Mouse (Mus musculus): Measurements from ENCODE around the gene Sh3bp1. TPM values are rescaled to one million over a fixed set of nuclear protein-coding genes. Genes with fewer than 3 reads are reported as not detected.

Sh3bp1 gene
- polyA plus RNA-seq, 1 experiment from 2014 or later: 14.2 TPM

GRCm38 (mm10) chr15:78927788-78928457, 28.4 kb downstream of the Sh3bp1 start:
- Histone ChIP-seq H3K4me1 (ENCODE audit: control insufficient read depth, low read depth, low read length) (peaks cover 63% of the 10 kb centered on the region), H3K4me2 (ENCODE audit: low read depth, low read length) (peak overlapping the region; percentile 95), H3K27ac (ENCODE audit: low read length) (peak overlapping the region; percentile 75), H3K9ac (ENCODE audit: low read depth, low read length) (peak overlapping the region; percentile 66), H3K27me3 (ENCODE audit: control insufficient read depth, insufficient read depth, low read depth, low read length) (no peaks in the 10 kb centered on the region), H3K4me3 (ENCODE audit: low read depth, low read length) (peak overlapping the region; percentile 63), H3K36me3 (ENCODE audit: control insufficient read depth, insufficient read depth) (no peaks in the 10 kb centered on the region; the same call in 1 of the 2 replicates), H3K9me3 (replicated peaks; ENCODE audit: control insufficient read depth, low read length) (no peaks in the 10 kb centered on the region)
- peak; percentile 5; the same call in 1 of the 2 replicates for ATAC-seq (ENCODE audit: low read depth)
- WGBS (ENCODE audit: insufficient replicate concordance): under 1% methylated on average over 31 of the region's 35 CpGs

GRCm38 (mm10) chr15:78928539-78928938, 29.0 kb downstream of the Sh3bp1 start:
- no peak overlapping the region for H3K9ac ChIP-seq (ENCODE audit: low read depth, low read length)
- peaks cover 57% of the 10 kb centered on the region for H3K4me1 ChIP-seq (ENCODE audit: control insufficient read depth, low read depth, low read length)
- no peak for ATAC-seq (ENCODE audit: low read depth)
- H3K27ac ChIP-seq (ENCODE audit: low read length): peak overlapping the region; percentile 56
- no peaks in the 10 kb centered on the region; the same call in 1 of the 2 replicates for H3K36me3 ChIP-seq (ENCODE audit: control insufficient read depth, insufficient read depth)
- no peaks in the 10 kb centered on the region for H3K27me3 ChIP-seq (ENCODE audit: control insufficient read depth, insufficient read depth, low read depth, low read length)
- H3K4me3 ChIP-seq (ENCODE audit: low read depth, low read length): peak overlapping the region; percentile 63
- H3K9me3 ChIP-seq (replicated peaks; ENCODE audit: control insufficient read depth, low read length): no peaks in the 10 kb centered on the region
- 43% methylated on average over 8 of the region's 8 CpGs for WGBS (ENCODE audit: insufficient replicate concordance)
- peak overlapping the region; percentile 95 for H3K4me2 ChIP-seq (ENCODE audit: low read depth, low read length)

GRCm38 (mm10) chr15:78930192-78930706, 30.7 kb downstream of the Sh3bp1 start:
- no peak for ATAC-seq (ENCODE audit: low read depth)
- Histone ChIP-seq H3K36me3 (ENCODE audit: control insufficient read depth, insufficient read depth) (no peaks in the 10 kb centered on the region; the same call in 1 of the 2 replicates), H3K27me3 (ENCODE audit: control insufficient read depth, insufficient read depth, low read depth, low read length) (no peaks in the 10 kb centered on the region), H3K9me3 (replicated peaks; ENCODE audit: control insufficient read depth, low read length) (no peaks in the 10 kb centered on the region), H3K4me1 (ENCODE audit: control insufficient read depth, low read depth, low read length) (peaks cover 45% of the 10 kb centered on the region), H3K4me3 (ENCODE audit: low read depth, low read length) (no peak overlapping the region), H3K27ac (ENCODE audit: low read length) (0 out of 2 replicates have a peak overlapping the region, but pooled peaks have one; percentile 2), H3K4me2 (ENCODE audit: low read depth, low read length) (no peak overlapping the region), H3K9ac (ENCODE audit: low read depth, low read length) (no peak overlapping the region)
- 81% methylated on average over 6 of the region's 6 CpGs for WGBS (ENCODE audit: insufficient replicate concordance)

- Histone ChIP-seq H3K27ac (ENCODE audit: low read length) (peak overlapping the region; percentile 35; the same call in 1 of the 2 replicates), H3K9ac (ENCODE audit: low read depth, low read length) (no peak overlapping the region), H3K4me2 (ENCODE audit: low read depth, low read length) (no peak overlapping the region), H3K36me3 (ENCODE audit: control insufficient read depth, insufficient read depth) (no peaks in the 10 kb centered on the region; the same call in 1 of the 2 replicates), H3K27me3 (ENCODE audit: control insufficient read depth, insufficient read depth, low read depth, low read length) (no peaks in the 10 kb centered on the region), H3K9me3 (replicated peaks; ENCODE audit: control insufficient read depth, low read length) (no peaks in the 10 kb centered on the region), H3K4me1 (ENCODE audit: control insufficient read depth, low read depth, low read length) (peaks cover 45% of the 10 kb centered on the region), H3K4me3 (ENCODE audit: low read depth, low read length) (no peak overlapping the region)
- WGBS (ENCODE audit: insufficient replicate concordance): 86% methylated on average over 7 of the region's 7 CpGs
- no peak for ATAC-seq (ENCODE audit: low read depth)
These were observed 31.3 kb downstream of the Sh3bp1 start for GRCm38 (mm10) chr15:78930801-78931426.

- H3K9ac ChIP-seq (ENCODE audit: low read depth, low read length): no peak overlapping the region
- ATAC-seq (ENCODE audit: low read depth): peak; percentile 25
- no peak overlapping the region for H3K4me2 ChIP-seq (ENCODE audit: low read depth, low read length)
- no peak overlapping the region for H3K4me3 ChIP-seq (ENCODE audit: low read depth, low read length)
- H3K4me1 ChIP-seq (ENCODE audit: control insufficient read depth, low read depth, low read length): peaks cover 45% of the 10 kb centered on the region
- H3K9me3 ChIP-seq (replicated peaks; ENCODE audit: control insufficient read depth, low read length): no peaks in the 10 kb centered on the region
- no peaks in the 10 kb centered on the region; the same call in 1 of the 2 replicates for H3K36me3 ChIP-seq (ENCODE audit: control insufficient read depth, insufficient read depth)
- WGBS (ENCODE audit: insufficient replicate concordance): 3% methylated on average over 3 of the region's 3 CpGs
- H3K27ac ChIP-seq (ENCODE audit: low read length): peak overlapping the region; percentile 35
- no peaks in the 10 kb centered on the region for H3K27me3 ChIP-seq (ENCODE audit: control insufficient read depth, insufficient read depth, low read depth, low read length)
These were observed 32.0 kb downstream of the Sh3bp1 start for GRCm38 (mm10) chr15:78931577-78931976.

- ATAC-seq (ENCODE audit: low read depth): peak; percentile 79
- H3K9ac ChIP-seq (ENCODE audit: low read depth, low read length): peak within 1 kb of the TSS; percentile 66
- peak within 1 kb of the TSS; percentile 86 for H3K4me3 ChIP-seq (ENCODE audit: low read depth, low read length)
- WGBS (ENCODE audit: insufficient replicate concordance): under 1% methylated on average over 42 of the region's 42 CpGs
- H3K27me3 ChIP-seq (ENCODE audit: control insufficient read depth, insufficient read depth, low read depth, low read length): no peaks in the 10 kb centered on the region
- H3K36me3 ChIP-seq (ENCODE audit: control insufficient read depth, insufficient read depth): peaks cover 4% of the 10 kb centered on the region
- no peaks in the 10 kb centered on the region for H3K9me3 ChIP-seq (replicated peaks; ENCODE audit: control insufficient read depth, low read length)
- H3K27ac ChIP-seq (ENCODE audit: low read length): peak within 1 kb of the TSS; percentile 35
- peaks cover 30% of the 10 kb centered on the region for H3K4me1 ChIP-seq (ENCODE audit: control insufficient read depth, low read depth, low read length)
- peak within 1 kb of the TSS; percentile 69 for H3K4me2 ChIP-seq (ENCODE audit: low read depth, low read length)
These were observed 35.3 kb downstream of the Sh3bp1 start, which contains the start of gene Nol12 for GRCm38 (mm10) chr15:78934784-78935320. Nol12 (plus strand) TSS chr15:78934933.

GRCm38 (mm10) chr15:78936403-78936802, 36.8 kb downstream of the Sh3bp1 start:
- peak; percentile 76 for ATAC-seq (ENCODE audit: low read depth)
- Histone ChIP-seq H3K4me3 (ENCODE audit: low read depth, low read length) (peak overlapping the region; percentile 86), H3K36me3 (ENCODE audit: control insufficient read depth, insufficient read depth) (peaks cover 17% of the 10 kb centered on the region), H3K27me3 (ENCODE audit: control insufficient read depth, insufficient read depth, low read depth, low read length) (no peaks in the 10 kb centered on the region), H3K4me2 (ENCODE audit: low read depth, low read length) (peak overlapping the region; percentile 69), H3K27ac (ENCODE audit: low read length) (peak overlapping the region; percentile 58), H3K9ac (ENCODE audit: low read depth, low read length) (peak overlapping the region; percentile 66), H3K4me1 (ENCODE audit: control insufficient read depth, low read depth, low read length) (peaks cover 27% of the 10 kb centered on the region), H3K9me3 (replicated peaks; ENCODE audit: control insufficient read depth, low read length) (no peaks in the 10 kb centered on the region)
- WGBS (ENCODE audit: insufficient replicate concordance): 63% methylated on average over 12 of the region's 12 CpGs

GRCm38 (mm10) chr15:78937311-78937710, 37.7 kb downstream of the Sh3bp1 start:
- ATAC-seq (ENCODE audit: low read depth): no peak
- Histone ChIP-seq H3K9ac (ENCODE audit: low read depth, low read length) (no peak overlapping the region), H3K27ac (ENCODE audit: low read length) (no peak overlapping the region), H3K36me3 (ENCODE audit: control insufficient read depth, insufficient read depth) (peaks cover 18% of the 10 kb centered on the region), H3K9me3 (replicated peaks; ENCODE audit: control insufficient read depth, low read length) (no peaks in the 10 kb centered on the region), H3K4me2 (ENCODE audit: low read depth, low read length) (no peak overlapping the region), H3K4me1 (ENCODE audit: control insufficient read depth, low read depth, low read length) (peaks cover 23% of the 10 kb centered on the region), H3K27me3 (ENCODE audit: control insufficient read depth, insufficient read depth, low read depth, low read length) (no peaks in the 10 kb centered on the region), H3K4me3 (ENCODE audit: low read depth, low read length) (no peak overlapping the region)
- WGBS (ENCODE audit: insufficient replicate concordance): 89% methylated on average over 10 of the region's 10 CpGs
